Mouse (Mus musculus) cortical plate, adult 2 months (tissue): ENCODE measurements around the gene Ssr2.

Source experiments
- CTCF ChIP-seq: fragments of 200-500 bp; IDR thresholded peaks from 2 replicates; pipeline ENCODE4 v1.5.1; 2011; ENCODE audit warnings: mild to moderate bottlenecking, control low read depth, low read length; ENCODE audit not compliant: insufficient read depth; ENCODE audit errors: extremely low read depth
- POLR2A ChIP-seq: fragments of 200-500 bp; IDR thresholded peaks from 2 replicates; pipeline ENCODE4 v1.6.1; 2011; ENCODE audit warnings: mild to moderate bottlenecking, low read length, control low read depth; ENCODE audit not compliant: insufficient read depth; ENCODE audit errors: extremely low read depth

DNA sequence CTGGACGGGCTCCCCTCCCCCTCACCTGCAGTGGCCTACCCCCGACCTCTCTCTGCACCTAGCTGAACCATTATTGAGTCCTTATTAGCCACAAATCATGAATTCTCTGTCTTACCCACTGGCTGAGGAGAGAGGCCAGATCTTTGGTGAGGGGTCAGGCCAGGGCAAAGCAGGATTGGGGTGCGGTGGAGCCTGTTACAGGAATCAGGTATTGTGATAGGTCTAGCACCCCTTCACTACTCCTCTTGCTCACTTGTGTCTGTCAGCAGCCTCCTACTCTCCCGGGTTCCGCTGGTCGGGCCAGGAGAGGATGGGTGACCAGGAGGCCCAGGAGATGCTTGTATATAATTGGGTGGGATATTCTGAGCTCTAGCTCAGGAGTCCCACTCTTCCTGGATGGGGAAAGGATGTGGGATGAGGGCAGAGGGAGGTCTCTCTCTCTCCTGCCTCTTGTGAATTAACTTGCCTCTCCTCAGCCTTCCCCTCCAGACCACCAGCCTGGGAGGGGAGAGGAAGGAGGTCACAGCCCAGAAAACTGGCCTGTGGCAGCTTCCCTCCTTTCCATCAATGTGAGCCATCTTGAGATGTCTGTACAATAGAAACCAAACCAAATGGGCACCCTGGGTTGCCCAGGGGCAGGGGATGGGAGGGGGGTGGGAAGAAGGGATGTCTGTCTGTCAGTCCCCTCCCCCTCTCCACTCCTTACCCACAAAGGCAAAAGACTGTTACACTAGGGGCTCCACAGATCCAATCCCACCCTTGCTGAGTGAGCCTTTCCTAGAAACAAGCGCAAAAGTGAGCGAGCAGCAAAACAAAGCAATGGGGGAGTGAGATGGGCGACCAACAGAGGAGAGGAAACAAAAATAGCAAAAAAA is 37.2 kb upstream of the Ssr2 start:
- TF ChIP-seq CTCF (no peak), POLR2A (no peak)
